Mouse (Mus musculus): ENCODE measurements around the gene Lingo2. TPM values are rescaled to one million over a fixed set of nuclear protein-coding genes. Genes with fewer than 3 reads are reported as not detected.
A peak's percentile ranks its signal among the peaks of the same experiment; 100 is the strongest.

Gene Lingo2
- polyA plus RNA-seq, 1 experiment from 2014 or later: 80.0 TPM

DNA sequence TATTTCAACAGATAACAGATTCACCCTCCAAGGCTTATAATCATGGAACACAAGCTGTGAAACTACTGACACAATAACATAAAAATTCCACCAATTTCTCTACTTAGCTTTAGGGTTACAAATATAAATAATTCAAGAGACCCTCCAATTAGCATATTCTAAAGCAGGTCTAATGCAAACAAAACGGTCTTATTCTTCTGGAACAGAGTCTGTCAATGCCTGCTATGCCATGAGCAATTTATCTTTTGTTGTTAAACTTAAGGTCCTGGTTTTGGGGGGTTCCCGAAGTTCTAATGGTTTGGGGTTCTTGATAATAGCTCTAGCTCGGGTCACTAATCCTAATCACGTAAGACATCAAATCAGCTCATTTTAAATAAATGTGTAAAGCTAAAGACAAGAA is 988.0 kb downstream of the Lingo2 start:
- Histone ChIP-seq H3K4me3 (replicated peaks; ENCODE audit: low read length) (no peak overlapping the region), H3K4me1 (replicated peaks; ENCODE audit: control insufficient read depth, insufficient read depth, low read length) (no peaks in the 10 kb centered on the region), H3K4me2 (replicated peaks) (no peak overlapping the region), H3K9ac (no peak overlapping the region), H3K36me3 (replicated peaks; ENCODE audit: control insufficient read depth, insufficient read depth) (no peaks in the 10 kb centered on the region), H3K9me3 (ENCODE audit: control insufficient read depth, low read length) (no peaks in the 10 kb centered on the region), H3K27ac (no peak overlapping the region), H3K27me3 (ENCODE audit: control insufficient read depth, insufficient read depth, low read length) (no peaks in the 10 kb centered on the region)
- ATAC-seq (ENCODE audit: low FRiP score) (no peak), DNase-seq (ENCODE audit: low spot score) (no peak)
- WGBS: 44% methylated on average over 4 of the region's 4 CpGs

DNA sequence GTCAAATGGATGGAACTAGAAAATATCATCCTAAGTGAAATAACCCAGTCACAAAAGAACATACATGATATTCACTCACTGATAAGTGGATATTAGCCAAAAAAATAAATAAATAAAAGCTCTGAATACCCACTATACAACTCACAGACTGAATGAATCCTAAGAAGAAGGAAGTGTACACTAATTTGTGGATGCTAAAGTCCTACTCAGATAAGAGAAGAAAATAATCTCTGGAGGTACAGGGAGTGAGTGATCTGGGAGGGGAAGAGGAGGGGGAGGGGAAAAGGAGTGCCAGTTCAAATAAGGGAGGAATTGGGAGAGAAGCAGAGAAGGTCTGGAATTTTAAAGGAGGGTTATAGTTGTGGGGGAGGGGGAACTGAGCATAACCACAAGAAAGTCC is 999.7 kb downstream of the Lingo2 start:
- Histone ChIP-seq H3K4me1 (replicated peaks; ENCODE audit: control insufficient read depth, insufficient read depth, low read length) (no peaks in the 10 kb centered on the region), H3K4me2 (replicated peaks) (no peak overlapping the region), H3K36me3 (replicated peaks; ENCODE audit: control insufficient read depth, insufficient read depth) (no peaks in the 10 kb centered on the region), H3K9ac (no peak overlapping the region), H3K9me3 (ENCODE audit: control insufficient read depth, low read length) (no peaks in the 10 kb centered on the region), H3K27me3 (ENCODE audit: control insufficient read depth, insufficient read depth, low read length) (no peaks in the 10 kb centered on the region), H3K4me3 (replicated peaks; ENCODE audit: low read length) (no peak overlapping the region), H3K27ac (no peak overlapping the region)
- ATAC-seq (ENCODE audit: low FRiP score): no peak
- DNase-seq (ENCODE audit: low spot score): no peak

DNA sequence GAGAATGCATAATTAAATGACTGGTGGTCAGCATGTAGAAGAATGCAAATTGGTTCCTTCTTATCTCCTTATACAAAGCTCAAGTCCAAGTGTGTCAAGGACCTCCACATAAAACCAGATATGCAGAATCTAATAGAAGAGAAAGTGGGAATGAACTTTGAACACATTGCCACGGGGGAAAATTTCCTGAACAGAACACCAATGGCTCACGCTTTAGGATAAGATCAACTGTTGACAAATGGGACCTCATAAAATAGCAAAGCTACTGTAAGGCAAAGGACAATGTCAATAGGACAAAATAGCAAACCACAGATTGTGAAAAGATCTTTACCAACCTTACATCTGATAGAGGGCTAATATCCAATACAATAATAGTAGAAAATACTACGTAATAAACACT is 1000.3 kb downstream of the Lingo2 start:
- WGBS: 91% methylated on average over 3 of the region's 3 CpGs

DNA sequence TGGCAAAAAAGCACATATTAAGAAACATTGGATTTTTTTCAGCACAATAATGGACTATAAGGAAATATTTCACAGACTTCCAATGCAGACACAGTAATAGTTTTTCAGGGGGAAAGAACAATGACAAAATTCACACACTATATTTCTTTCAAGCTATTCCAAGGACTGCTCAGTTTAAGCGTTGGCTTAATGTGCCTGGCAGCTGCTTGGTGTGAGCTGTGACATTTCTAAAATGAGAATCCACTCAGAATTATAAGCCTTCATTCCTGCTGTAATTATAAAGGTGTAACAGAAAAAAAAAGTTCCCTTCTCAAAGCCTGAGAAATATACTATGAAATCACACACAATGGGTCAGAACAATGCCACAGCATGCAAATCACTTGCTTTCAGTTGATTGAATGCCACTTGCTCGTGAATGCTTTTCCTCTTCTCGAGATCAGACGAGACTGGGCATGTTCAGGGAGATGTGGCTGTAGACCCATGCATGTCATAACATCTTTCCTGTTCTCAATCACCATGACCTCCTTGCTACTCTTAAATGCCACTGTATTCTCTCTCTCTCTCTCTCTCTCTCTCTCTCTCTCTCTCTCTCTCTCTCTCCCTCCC is 1017.4 kb downstream of the Lingo2 start:
- no peak for DNase-seq (ENCODE audit: low spot score)

More for the DNA sequence above, 1000.3 kb downstream of the Lingo2 start:
- Histone ChIP-seq H3K9me3 (ENCODE audit: control insufficient read depth, low read length) (no peaks in the 10 kb centered on the region), H3K9ac (no peak overlapping the region), H3K36me3 (replicated peaks; ENCODE audit: control insufficient read depth, insufficient read depth) (no peaks in the 10 kb centered on the region), H3K4me2 (replicated peaks) (no peak overlapping the region), H3K27me3 (ENCODE audit: control insufficient read depth, insufficient read depth, low read length) (no peaks in the 10 kb centered on the region), H3K27ac (no peak overlapping the region), H3K4me1 (replicated peaks; ENCODE audit: control insufficient read depth, insufficient read depth, low read length) (no peaks in the 10 kb centered on the region), H3K4me3 (replicated peaks; ENCODE audit: low read length) (no peak overlapping the region)
- no peak for ATAC-seq (ENCODE audit: low FRiP score)
- DNase-seq (ENCODE audit: low spot score): no peak

DNA sequence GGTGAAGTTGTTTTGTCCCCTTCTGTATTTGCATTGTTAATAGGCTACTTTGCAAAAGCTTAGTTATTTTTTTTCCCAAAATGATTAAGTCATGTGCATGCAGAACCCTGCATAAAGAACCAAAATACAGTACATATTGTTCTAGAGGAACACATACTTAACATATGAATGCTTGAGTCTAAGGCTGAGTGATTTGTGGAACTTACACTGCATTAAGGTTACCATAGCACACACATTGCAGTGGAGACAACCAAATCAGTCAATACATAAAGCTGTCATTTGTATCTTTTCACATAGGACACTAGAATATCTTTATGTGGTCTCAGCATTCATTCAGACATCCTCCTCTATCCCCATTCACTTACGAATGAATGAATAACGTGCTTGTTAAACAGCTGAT is 1023.8 kb downstream of the Lingo2 start:
- H3K36me3 ChIP-seq (replicated peaks; ENCODE audit: control insufficient read depth, insufficient read depth): no peaks in the 10 kb centered on the region
- no peak overlapping the region for H3K4me3 ChIP-seq (replicated peaks; ENCODE audit: low read length)
- WGBS: 20% methylated on average over 2 of the region's 2 CpGs
- no peak overlapping the region for H3K4me2 ChIP-seq (replicated peaks)
- H3K9me3 ChIP-seq (ENCODE audit: control insufficient read depth, low read length): no peaks in the 10 kb centered on the region
- no peaks in the 10 kb centered on the region for H3K27me3 ChIP-seq (ENCODE audit: control insufficient read depth, insufficient read depth, low read length)
- DNase-seq (ENCODE audit: low spot score) (no peak), ATAC-seq (ENCODE audit: low FRiP score) (no peak)
- H3K4me1 ChIP-seq (replicated peaks; ENCODE audit: control insufficient read depth, insufficient read depth, low read length): no peaks in the 10 kb centered on the region
- H3K9ac ChIP-seq: no peak overlapping the region
- no peak overlapping the region for H3K27ac ChIP-seq

More for the DNA sequence above, 1017.4 kb downstream of the Lingo2 start:
- ATAC-seq (ENCODE audit: low FRiP score): no peak
- Histone ChIP-seq H3K27me3 (ENCODE audit: control insufficient read depth, insufficient read depth, low read length) (no peaks in the 10 kb centered on the region), H3K27ac (no peak overlapping the region), H3K36me3 (replicated peaks; ENCODE audit: control insufficient read depth, insufficient read depth) (no peaks in the 10 kb centered on the region), H3K4me1 (replicated peaks; ENCODE audit: control insufficient read depth, insufficient read depth, low read length) (no peaks in the 10 kb centered on the region), H3K9ac (no peak overlapping the region), H3K9me3 (ENCODE audit: control insufficient read depth, low read length) (no peaks in the 10 kb centered on the region), H3K4me3 (replicated peaks; ENCODE audit: low read length) (no peak overlapping the region), H3K4me2 (replicated peaks) (no peak overlapping the region)
- 16% methylated on average over 4 of the region's 4 CpGs for WGBS

DNA sequence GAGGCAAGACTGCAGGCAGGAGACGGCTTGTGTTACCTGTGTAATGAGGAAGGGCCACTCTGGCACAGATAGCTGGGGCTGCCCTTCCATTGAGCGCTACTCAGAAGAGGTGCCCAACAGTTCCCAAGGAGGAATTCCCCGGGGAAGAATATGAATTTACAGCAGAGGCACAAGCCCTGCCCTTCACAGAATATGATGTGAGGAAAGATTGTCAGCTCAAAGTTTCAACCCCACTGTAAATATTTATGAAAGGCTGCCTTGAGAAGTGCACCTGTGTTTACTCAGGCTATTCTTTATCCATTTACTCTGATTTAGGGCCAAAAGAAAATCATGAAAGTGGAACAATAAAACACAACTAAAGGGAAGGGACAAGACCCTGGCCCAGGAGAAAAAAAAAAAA is 1034.1 kb downstream of the Lingo2 start:
- Histone ChIP-seq H3K9ac (no peak overlapping the region), H3K9me3 (ENCODE audit: control insufficient read depth, low read length) (no peaks in the 10 kb centered on the region), H3K4me2 (replicated peaks) (no peak overlapping the region), H3K27me3 (ENCODE audit: control insufficient read depth, insufficient read depth, low read length) (no peaks in the 10 kb centered on the region), H3K4me1 (replicated peaks; ENCODE audit: control insufficient read depth, insufficient read depth, low read length) (no peaks in the 10 kb centered on the region), H3K36me3 (replicated peaks; ENCODE audit: control insufficient read depth, insufficient read depth) (no peaks in the 10 kb centered on the region), H3K27ac (no peak overlapping the region), H3K4me3 (replicated peaks; ENCODE audit: low read length) (no peak overlapping the region)
- DNase-seq (ENCODE audit: low spot score): no peak
- no peak for ATAC-seq (ENCODE audit: low FRiP score)
- 79% methylated on average over 3 of the region's 3 CpGs for WGBS

DNA sequence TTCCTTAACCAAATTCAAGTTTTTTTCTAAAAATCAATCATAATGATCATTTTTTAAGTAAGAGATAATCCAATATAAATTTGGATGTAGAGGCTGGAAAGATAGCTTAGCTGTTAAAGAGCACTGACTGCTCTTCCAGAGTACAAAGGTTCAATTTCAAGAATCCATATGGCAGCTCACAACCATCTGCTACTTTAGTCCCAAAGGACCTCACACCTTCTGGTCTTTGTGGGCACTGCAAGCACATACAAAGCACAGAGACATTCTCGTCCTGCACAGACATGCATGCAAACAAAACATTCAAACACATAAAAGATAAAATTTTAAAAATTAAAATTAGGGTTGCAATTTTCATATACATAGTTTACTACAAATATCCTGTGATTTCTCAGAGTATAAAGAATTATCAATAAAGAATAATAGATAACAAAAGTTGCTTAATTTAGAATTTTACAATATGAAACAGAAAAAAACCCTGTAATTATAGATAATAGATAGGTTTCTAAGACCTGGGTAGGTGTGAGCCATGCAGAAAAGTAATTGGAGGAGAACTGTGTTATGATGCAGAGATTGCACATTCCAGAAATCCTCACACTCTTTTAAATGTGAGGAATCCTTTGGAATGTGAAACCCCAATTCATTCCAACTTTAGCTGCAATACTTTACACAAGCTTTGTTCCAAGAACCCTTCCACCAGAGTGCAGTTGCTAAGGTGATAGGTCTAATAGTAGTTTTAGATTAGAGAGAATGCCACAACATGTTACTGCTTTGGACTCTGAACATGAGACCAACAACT is 1053.6 kb downstream of the Lingo2 start:
- ATAC-seq (ENCODE audit: low FRiP score) (no peak), DNase-seq (ENCODE audit: low spot score) (peak; percentile 46)
- H3K4me3 ChIP-seq (replicated peaks; ENCODE audit: low read length): no peak overlapping the region
- H3K36me3 ChIP-seq (replicated peaks; ENCODE audit: control insufficient read depth, insufficient read depth): no peaks in the 10 kb centered on the region
- 46% methylated on average over 1 of the region's 1 CpGs for WGBS
- H3K27me3 ChIP-seq (ENCODE audit: control insufficient read depth, insufficient read depth, low read length): no peaks in the 10 kb centered on the region
- no peak overlapping the region for H3K9ac ChIP-seq
- H3K4me2 ChIP-seq (replicated peaks): no peak overlapping the region
- H3K4me1 ChIP-seq (replicated peaks; ENCODE audit: control insufficient read depth, insufficient read depth, low read length): no peaks in the 10 kb centered on the region
- no peaks in the 10 kb centered on the region for H3K9me3 ChIP-seq (ENCODE audit: control insufficient read depth, low read length)
- no peak overlapping the region for H3K27ac ChIP-seq

DNA sequence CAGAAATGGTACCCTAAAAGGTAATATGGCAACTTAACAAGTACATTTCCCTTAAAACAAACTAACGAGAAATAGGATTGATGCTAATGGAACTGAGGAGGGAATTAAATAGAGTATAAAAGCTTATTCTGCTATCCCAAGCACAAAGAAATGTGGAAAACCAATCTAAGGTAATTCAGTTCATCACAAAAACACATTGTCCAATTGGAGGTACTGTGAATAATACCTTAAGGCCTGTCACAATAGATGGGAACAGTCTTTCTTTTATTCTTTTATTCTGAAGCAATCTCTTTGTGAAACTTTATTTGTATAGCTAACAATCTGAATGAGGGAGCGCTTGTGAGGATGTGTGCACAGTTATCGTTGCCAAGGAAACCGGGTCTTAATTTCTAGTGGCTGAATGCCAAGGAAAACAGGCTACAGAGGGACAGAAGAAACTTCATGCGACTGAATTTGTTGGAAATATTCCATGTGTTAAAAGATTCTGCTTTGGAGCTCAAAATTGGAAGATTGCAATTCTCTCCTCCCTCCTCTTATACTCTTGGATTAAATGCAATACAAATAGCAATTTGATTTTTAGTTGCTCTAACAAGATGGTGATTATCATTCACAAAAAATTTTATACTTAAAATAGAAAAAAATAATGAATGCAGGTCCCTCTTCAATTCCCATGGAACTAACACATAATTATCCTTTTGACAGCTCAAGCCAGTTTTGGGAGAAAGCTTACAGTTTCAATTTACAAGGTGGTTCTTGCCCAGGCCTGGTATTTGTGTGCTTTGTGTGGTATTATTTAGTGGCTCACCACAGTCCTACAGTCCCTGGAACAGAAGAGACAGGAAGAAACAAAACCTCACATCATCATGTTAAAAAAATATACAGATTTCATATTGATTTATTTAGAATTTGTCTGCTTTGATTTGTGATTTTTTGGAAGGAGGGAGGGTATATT is 1065.7 kb downstream of the Lingo2 start:
- peak; percentile 80 for DNase-seq (ENCODE audit: low spot score)
- Histone ChIP-seq H3K4me1 (replicated peaks; ENCODE audit: control insufficient read depth, insufficient read depth, low read length) (peaks cover 14% of the 10 kb centered on the region), H3K36me3 (replicated peaks; ENCODE audit: control insufficient read depth, insufficient read depth) (no peaks in the 10 kb centered on the region), H3K27me3 (ENCODE audit: control insufficient read depth, insufficient read depth, low read length) (no peaks in the 10 kb centered on the region), H3K27ac (0 out of 2 replicates have a peak overlapping the region, but pooled peaks have one; percentile 54), H3K9me3 (ENCODE audit: control insufficient read depth, low read length) (no peaks in the 10 kb centered on the region), H3K4me2 (replicated peaks) (peak overlapping the region; percentile 7; the same call in 1 of the 2 replicates), H3K4me3 (replicated peaks; ENCODE audit: low read length) (no peak overlapping the region), H3K9ac (no peak overlapping the region)
- 15% methylated on average over 5 of the region's 5 CpGs for whole genome bisulfite sequencing
- peak; percentile 88 for ATAC-seq (ENCODE audit: low FRiP score)

DNA sequence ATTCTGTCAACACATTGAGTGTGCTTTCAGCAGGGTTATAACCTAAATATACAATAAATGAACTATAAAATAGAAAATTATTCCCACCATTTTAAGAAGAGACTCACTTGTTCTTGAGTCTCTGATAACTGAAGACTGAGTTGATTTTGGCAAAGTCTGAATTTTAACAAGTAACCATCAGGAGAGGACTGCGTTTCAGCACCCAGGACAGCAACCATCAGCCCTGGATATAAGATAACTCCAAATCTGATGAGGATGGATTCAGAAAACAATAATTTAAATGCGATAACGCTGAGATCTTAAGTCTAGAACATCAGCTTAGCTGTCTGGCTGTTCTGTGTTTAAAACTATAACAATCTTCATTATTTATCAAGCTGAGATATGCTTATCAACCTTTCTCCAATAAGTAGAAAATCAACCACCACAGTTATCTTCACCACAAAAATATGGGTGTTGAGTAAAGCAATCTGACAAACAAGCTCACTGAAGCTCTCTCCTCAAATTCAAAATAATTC is 1066.5 kb downstream of the Lingo2 start:
- 67% methylated on average over 3 of the region's 3 CpGs for WGBS
- Histone ChIP-seq H3K27me3 (ENCODE audit: control insufficient read depth, insufficient read depth, low read length) (no peaks in the 10 kb centered on the region), H3K9ac (no peak overlapping the region), H3K4me1 (replicated peaks; ENCODE audit: control insufficient read depth, insufficient read depth, low read length) (peaks cover 14% of the 10 kb centered on the region), H3K4me3 (replicated peaks; ENCODE audit: low read length) (no peak overlapping the region), H3K9me3 (ENCODE audit: control insufficient read depth, low read length) (no peaks in the 10 kb centered on the region), H3K27ac (no peak overlapping the region), H3K4me2 (replicated peaks) (no peak overlapping the region), H3K36me3 (replicated peaks; ENCODE audit: control insufficient read depth, insufficient read depth) (no peaks in the 10 kb centered on the region)
- DNase-seq (ENCODE audit: low spot score) (no peak), ATAC-seq (ENCODE audit: low FRiP score) (no peak)
